Mouse (Mus musculus) heart, embryonic 14.5 days (tissue): Measurements from ENCODE around the gene Utp3. TPM values are rescaled to one million over a fixed set of nuclear protein-coding genes. Genes with fewer than 3 reads are reported as not detected.

ENCODE experiments used
- ATAC-seq: fragments of 200-750 bp; cut with Nextera tagmentation; 2 replicates; pipeline ENCODE4 v1.8.0; 2017; ENCODE audit warnings: low read depth, moderate TSS enrichment; ENCODE audit not compliant: insufficient number of reproducible peaks, insufficient read depth, low FRiP score
- H3K27ac ChIP-seq, 2 experiments: fragments of 200-500 bp in 1 of 2; fragments of 300-500 bp in 1 of 2; sonication (generic) in 1 of 2; replicated peaks in 1 of 2; 2 replicates each; pipeline ENCODE4 v1.5.1; 2012 to 2014; ENCODE audit warnings: low read depth in 2 of 2, low read length in 2 of 2, control low read depth in 1 of 2, mild to moderate bottlenecking in 1 of 2, mixed read lengths in 1 of 2; ENCODE audit not compliant: control insufficient read depth in 1 of 2, insufficient read depth in 1 of 2
- H3K27me3 ChIP-seq: fragments of 300-500 bp; sonication (generic); 2 replicates; pipeline ENCODE4 v1.6.1; 2014; ENCODE audit warnings: mild to moderate bottlenecking, low read length, control low read depth; ENCODE audit not compliant: control insufficient read depth, insufficient read depth
- H3K36me3 ChIP-seq: fragments of 300-500 bp; sonication (generic); 2 replicates; pipeline ENCODE4 v1.6.1; 2014; ENCODE audit warnings: mild to moderate bottlenecking, control low read depth, low read length, mixed read lengths; ENCODE audit not compliant: control insufficient read depth, insufficient read depth
- H3K4me1 ChIP-seq, 2 experiments: fragments of 200-500 bp in 1 of 2; fragments of 300-500 bp in 1 of 2; sonication (generic) in 1 of 2; 2 replicates each; pipeline ENCODE4 v1.6.1; 2012 to 2014; ENCODE audit warnings: low read length in 2 of 2, control low read depth in 1 of 2, mixed read lengths in 1 of 2; ENCODE audit not compliant: control insufficient read depth in 2 of 2, insufficient read depth in 2 of 2
- H3K4me2 ChIP-seq: fragments of 300-500 bp; sonication (generic); 2 replicates; pipeline ENCODE4 v1.6.1; 2014; ENCODE audit warnings: mild to moderate bottlenecking, low read length
- H3K4me3 ChIP-seq, 2 experiments: fragments of 200-500 bp in 1 of 2; fragments of 300-500 bp in 1 of 2; sonication (generic) in 1 of 2; 2 replicates each; pipeline ENCODE4 v1.5.1; 2012 to 2014; ENCODE audit warnings: low read length in 2 of 2, mild to moderate bottlenecking in 2 of 2, control low read depth in 1 of 2, low read depth in 1 of 2, moderate library complexity in 1 of 2; ENCODE audit not compliant: control insufficient read depth in 1 of 2, insufficient read depth in 1 of 2
- H3K9ac ChIP-seq: fragments of 300-500 bp; sonication (generic); 2 replicates; pipeline ENCODE4 v1.6.1; 2014; ENCODE audit warnings: mild to moderate bottlenecking, low read length
- H3K9me3 ChIP-seq: fragments of 300-500 bp; sonication (generic); 2 replicates; pipeline ENCODE4 v1.6.1; 2016; ENCODE audit warnings: low read length, control low read depth; ENCODE audit not compliant: control insufficient read depth
- WGBS: fragments of 180-500 bp; shearing (Covaris S2); extraction: QIAGEN DNeasy Blood & Tissue Kit; methylation state at CpG from one replicate; pipeline ENCODE4 v1.1.7; 2014; 5-methylcytosine and 5-hydroxymethylcytosine counted together
- polyA plus RNA-seq: library from polyadenylated mRNA; unstranded; fragments of >200 nt; fragmentation: Nextera tagmentation; extraction: Ambion mirVana; gene quantifications from 2 replicates; pipeline ENCODE4 v1.2.1, GENCODE M21; 2014

The Utp3 gene
- polyA plus RNA-seq, 1 experiment from 2014 or later: 42.3 TPM

DNA sequence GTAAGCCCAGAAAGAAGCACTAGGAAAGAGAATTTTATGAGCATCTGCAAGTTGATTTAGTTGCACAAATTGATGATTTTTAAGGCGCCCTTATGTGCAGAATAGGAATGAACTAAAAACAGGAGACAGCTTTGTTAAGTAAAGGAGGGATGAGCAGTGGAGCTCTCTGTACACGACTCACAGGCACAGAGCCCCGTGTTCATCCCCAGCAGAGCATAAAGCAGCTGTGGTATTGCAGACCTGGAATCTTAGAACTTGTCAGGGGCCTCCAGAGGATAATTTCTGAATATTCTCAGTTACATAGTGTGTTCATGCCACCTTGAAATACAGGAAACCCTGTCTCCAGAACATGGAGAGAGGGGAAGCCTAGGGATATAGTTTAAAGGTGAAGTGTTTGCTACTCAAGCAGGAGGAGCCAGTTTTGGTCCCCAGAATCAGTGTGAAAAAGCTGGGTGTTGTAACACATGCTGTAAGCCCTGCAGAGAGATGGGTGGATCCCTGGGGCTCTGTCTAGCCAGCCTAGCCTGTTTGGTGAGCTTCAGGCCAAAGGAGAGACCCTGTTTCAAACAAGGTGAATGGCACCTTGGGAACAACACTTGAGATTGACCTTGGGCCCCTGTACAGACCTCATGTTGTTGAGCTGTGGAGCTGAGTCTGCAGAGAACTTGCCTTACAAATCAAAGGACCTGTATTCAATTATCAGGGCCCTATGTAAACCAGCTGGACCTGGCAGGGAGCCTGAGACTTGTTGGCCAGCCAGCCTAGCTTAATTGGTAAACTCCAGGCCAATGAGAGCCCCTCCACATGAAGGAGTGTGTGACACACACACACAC is 21.5 kb downstream of the Utp3 start:
- Histone ChIP-seq H3K4me2 (no peak overlapping the region), H3K27ac (no peak overlapping the region; a peak in 1 of 4 replicates), H3K9me3 (no peaks in the 10 kb centered on the region), H3K27me3 (no peaks in the 10 kb centered on the region), H3K9ac (0 out of 2 replicates have a peak overlapping the region, but pooled peaks have one; percentile 16), H3K4me1 (peaks cover 4 to 7% of the 10 kb centered on the region in 2 experiments), H3K36me3 (peaks cover 5% of the 10 kb centered on the region), H3K4me3 (no peak overlapping the region)
- no peak for ATAC-seq
- 50% methylated on average over 3 of the region's 3 CpGs for WGBS

GRCm38 (mm10) chr5:88580681-88581080 is 26.4 kb downstream of the Utp3 start:
- no peak overlapping the region for H3K4me2 ChIP-seq
- no peaks in the 10 kb centered on the region for H3K27me3 ChIP-seq
- WGBS: 83% methylated on average over 10 of the region's 10 CpGs
- 0 out of 2 replicates have a peak, but pooled peaks cover 3% of the 10 kb centered on the region for H3K36me3 ChIP-seq
- ATAC-seq: no peak
- no peaks in the 10 kb centered on the region for H3K9me3 ChIP-seq
- H3K9ac ChIP-seq: no peak overlapping the region
- no peak overlapping the region for H3K4me3 ChIP-seq
- H3K4me1 ChIP-seq: peaks cover 7 to 9% of the 10 kb centered on the region in 2 experiments
- H3K27ac ChIP-seq: no peak overlapping the region

DNA sequence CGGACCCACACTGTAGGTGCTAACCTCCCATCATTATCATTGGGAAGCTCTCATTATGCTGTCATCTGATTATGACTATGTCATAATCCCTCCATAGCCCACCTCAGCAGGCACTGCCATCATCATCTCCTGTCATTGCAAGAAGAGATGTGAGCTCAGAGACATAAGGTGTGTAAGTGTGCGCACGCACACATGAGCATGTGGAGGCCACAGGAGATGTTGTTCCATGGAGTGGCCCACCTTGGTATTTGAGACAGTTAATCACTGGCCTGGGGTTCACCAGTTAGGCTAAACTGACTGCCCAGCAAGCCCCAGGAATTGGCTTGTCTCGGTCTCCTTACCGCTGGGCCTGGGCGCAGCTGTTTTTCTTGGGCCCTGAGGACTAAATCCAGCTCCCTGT is 27.1 kb downstream of the Utp3 start:
- Histone ChIP-seq H3K27me3 (no peaks in the 10 kb centered on the region), H3K36me3 (0 out of 2 replicates have a peak, but pooled peaks cover 3% of the 10 kb centered on the region), H3K27ac (no peak overlapping the region), H3K4me2 (no peak overlapping the region), H3K9me3 (no peaks in the 10 kb centered on the region), H3K4me1 (peaks cover 6 to 8% of the 10 kb centered on the region in 2 experiments; a peak in 3 of 4 replicates), H3K4me3 (no peak overlapping the region), H3K9ac (no peak overlapping the region)
- no peak for ATAC-seq
- 96% methylated on average over 6 of the region's 6 CpGs for WGBS

DNA sequence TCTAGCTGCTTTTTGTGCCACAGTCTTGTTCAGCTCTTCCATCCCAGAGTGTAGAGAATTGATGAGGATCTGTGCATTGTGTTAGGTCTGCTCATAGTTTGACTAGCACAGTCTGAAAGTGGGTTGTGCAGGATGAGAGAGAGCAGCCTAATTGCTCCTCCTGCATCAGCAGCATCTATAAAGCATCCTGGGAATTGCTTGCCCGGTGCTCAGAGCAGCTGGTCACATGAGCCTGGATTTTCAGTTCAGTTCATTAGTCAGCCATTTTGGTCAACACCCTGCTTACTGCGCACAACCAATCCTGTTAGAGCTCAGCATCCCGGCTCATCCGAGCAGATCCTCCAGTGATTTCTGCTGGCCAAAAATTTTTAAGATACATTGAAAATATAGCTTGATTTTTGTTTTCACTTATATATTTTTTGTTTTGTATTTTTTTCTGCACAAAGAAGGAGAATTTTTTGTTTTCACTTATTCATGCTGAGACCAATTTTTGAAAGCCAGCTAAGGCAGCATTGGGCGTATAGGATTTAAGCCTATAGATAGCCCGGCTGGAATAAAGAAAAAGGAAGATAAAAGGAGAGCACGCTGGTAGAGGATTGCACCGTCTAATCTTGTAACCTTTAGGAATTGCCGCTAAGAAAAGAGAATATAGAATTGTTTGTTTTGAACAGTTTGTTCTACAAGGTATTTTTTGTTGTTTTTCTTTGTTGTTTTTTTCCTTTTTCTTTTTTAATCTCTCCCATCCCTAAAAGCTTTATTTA is 29.2 kb downstream of the Utp3 start:
- 67% methylated on average over 9 of the region's 9 CpGs for WGBS
- H3K4me1 ChIP-seq: peaks cover 15 to 24% of the 10 kb centered on the region in 2 experiments
- no peaks in the 10 kb centered on the region for H3K9me3 ChIP-seq
- no peak overlapping the region for H3K9ac ChIP-seq
- H3K36me3 ChIP-seq: 0 out of 2 replicates have a peak, but pooled peaks cover 3% of the 10 kb centered on the region
- no peak overlapping the region for H3K4me3 ChIP-seq
- H3K4me2 ChIP-seq: peak overlapping the region; percentile 17; the same call in 1 of the 2 replicates
- no peak for ATAC-seq
- H3K27me3 ChIP-seq: no peaks in the 10 kb centered on the region
- no peak overlapping the region for H3K27ac ChIP-seq

DNA sequence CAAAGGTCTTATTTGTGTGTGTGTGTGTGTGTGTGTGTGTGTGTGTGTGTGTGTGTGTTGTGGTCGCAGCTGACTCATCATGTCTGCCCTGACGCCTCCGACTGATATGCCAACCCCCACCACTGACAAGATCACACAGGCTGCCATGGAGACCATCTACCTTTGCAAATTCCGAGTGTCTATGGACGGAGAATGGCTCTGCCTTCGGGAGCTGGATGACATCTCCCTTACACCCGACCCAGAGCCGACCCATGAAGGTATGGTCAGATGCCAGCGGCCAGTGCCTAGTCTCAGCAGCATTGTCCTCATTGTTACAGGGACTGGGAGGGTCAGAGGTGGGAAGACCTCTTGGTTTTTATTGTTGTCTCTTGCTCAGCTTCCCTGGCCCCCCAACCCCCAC is 29.8 kb downstream of the Utp3 start:
- H3K9ac ChIP-seq: no peak overlapping the region; the same call in 1 of the 2 replicates
- no peak overlapping the region for H3K27ac ChIP-seq
- H3K4me3 ChIP-seq: no peak overlapping the region
- WGBS: 44% methylated on average over 9 of the region's 9 CpGs
- H3K4me1 ChIP-seq: peaks cover 15 to 24% of the 10 kb centered on the region in 2 experiments
- H3K36me3 ChIP-seq: 0 out of 2 replicates have a peak, but pooled peaks cover 3% of the 10 kb centered on the region
- no peaks in the 10 kb centered on the region for H3K9me3 ChIP-seq
- no peak for ATAC-seq
- no peaks in the 10 kb centered on the region for H3K27me3 ChIP-seq
- peak overlapping the region; percentile 17; the same call in 1 of the 2 replicates for H3K4me2 ChIP-seq

DNA sequence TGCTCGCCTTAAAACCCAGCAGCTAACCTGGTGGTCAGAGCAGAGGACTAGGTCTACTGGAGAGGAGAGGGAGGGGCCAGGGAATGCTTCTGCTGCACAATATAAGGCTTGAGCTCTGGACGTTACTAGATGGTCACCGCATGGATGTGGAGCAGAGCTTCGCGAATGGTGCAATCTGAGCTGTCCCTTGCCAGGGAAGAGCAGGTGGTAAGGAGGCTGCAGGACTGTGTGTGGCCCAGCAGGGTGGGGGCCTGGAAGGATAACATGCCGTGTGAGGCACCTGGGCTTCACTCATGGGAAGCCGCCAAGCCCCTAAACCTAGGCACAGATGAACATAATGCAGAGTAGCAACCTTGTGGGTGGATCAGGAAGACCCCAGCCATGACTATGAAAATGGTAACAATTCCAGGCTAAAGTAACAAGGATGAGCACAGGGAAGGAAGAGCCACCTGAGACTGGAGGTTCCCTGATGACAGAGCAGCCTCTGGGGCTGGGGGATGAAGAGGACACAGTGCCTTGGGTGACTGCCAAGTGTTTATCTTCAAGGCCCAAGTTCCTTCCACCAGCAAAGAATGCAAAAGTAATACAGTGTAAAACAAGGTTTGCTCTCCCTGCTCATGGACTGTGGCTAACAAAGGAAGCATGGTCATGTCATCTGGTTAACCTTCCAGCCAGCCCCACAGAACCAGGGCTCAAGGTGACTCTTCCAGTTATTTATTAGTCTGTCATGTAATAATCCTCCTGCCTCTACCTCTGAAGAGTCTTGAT is 32.3 kb downstream of the Utp3 start:
- H3K27me3 ChIP-seq: no peaks in the 10 kb centered on the region
- peak; percentile 54; the same call in 1 of the 2 replicates for ATAC-seq
- WGBS: 73% methylated on average over 7 of the region's 7 CpGs
- H3K27ac ChIP-seq: peak overlapping the region; percentile 81 to 87
- H3K36me3 ChIP-seq: no peaks in the 10 kb centered on the region
- peak overlapping the region; percentile 53; the same call in 1 of the 2 replicates for H3K9ac ChIP-seq
- no peaks in the 10 kb centered on the region for H3K9me3 ChIP-seq
- no peak overlapping the region for H3K4me3 ChIP-seq
- peak overlapping the region; percentile 48 for H3K4me2 ChIP-seq
- H3K4me1 ChIP-seq: peaks cover 15 to 24% of the 10 kb centered on the region in 2 experiments
